Mouse (Mus musculus) limb, embryonic 14.5 days (tissue): ENCODE measurements around the gene Prex1. TPM values are rescaled to one million over a fixed set of nuclear protein-coding genes. Genes with fewer than 3 reads are reported as not detected.

Experiments used
- ATAC-seq: fragments of 200-750 bp; cut with Nextera tagmentation; 2 replicates; pipeline ENCODE4 v1.8.0; 2017; ENCODE audit warnings: low read depth, moderate number of reproducible peaks, moderate TSS enrichment; ENCODE audit not compliant: low FRiP score
- DNase-seq: peaks from one replicate; pipeline ENCODE4 v3.0.0-alpha.2; 2015; ENCODE audit warnings: low spot score
- H3K27ac ChIP-seq: fragments of 300-500 bp; sonication (generic); replicated peaks from 2 replicates; pipeline ENCODE4 v1.5.1; 2014; ENCODE audit warnings: low read depth, mild to moderate bottlenecking, low read length, moderate library complexity, mixed read lengths
- H3K27me3 ChIP-seq: fragments of 300-500 bp; sonication (generic); 2 replicates; pipeline ENCODE4 v1.6.1; 2014; ENCODE audit warnings: low read length, mixed read lengths; ENCODE audit not compliant: control insufficient read depth, insufficient read depth
- H3K36me3 ChIP-seq: fragments of 300-500 bp; sonication (generic); 2 replicates; pipeline ENCODE4 v1.6.1; 2014; ENCODE audit warnings: mild to moderate bottlenecking, low read length, moderate library complexity, mixed read lengths; ENCODE audit not compliant: control insufficient read depth, insufficient read depth
- H3K4me1 ChIP-seq: fragments of 300-500 bp; sonication (generic); 2 replicates; pipeline ENCODE4 v1.6.1; 2014; ENCODE audit warnings: antibody characterized with exemption, low read length, mixed read lengths; ENCODE audit not compliant: control insufficient read depth, insufficient read depth
- H3K4me2 ChIP-seq: fragments of 300-500 bp; sonication (generic); replicated peaks from 2 replicates; pipeline ENCODE4 v1.6.1; 2014; ENCODE audit warnings: low read depth, mild to moderate bottlenecking, low read length, moderate library complexity; ENCODE audit not compliant: severe bottlenecking
- H3K4me3 ChIP-seq: fragments of 300-500 bp; sonication (generic); replicated peaks from 2 replicates; pipeline ENCODE4 v1.5.1; 2014; ENCODE audit warnings: low read length
- H3K9ac ChIP-seq: fragments of 300-500 bp; sonication (generic); 2 replicates; pipeline ENCODE4 v1.6.1; 2014; ENCODE audit warnings: mild to moderate bottlenecking, low read depth, low read length, moderate library complexity; ENCODE audit not compliant: severe bottlenecking
- H3K9me3 ChIP-seq: fragments of 300-500 bp; sonication (generic); 2 replicates; pipeline ENCODE4 v1.6.1; 2016; ENCODE audit warnings: low read length; ENCODE audit not compliant: control insufficient read depth
- POLR2A ChIP-seq: fragments of 200-500 bp; IDR thresholded peaks from 2 replicates; pipeline ENCODE4 v1.8.0; 2012; ENCODE audit warnings: inconsistent platforms, mild to moderate bottlenecking, moderate library complexity, borderline replicate concordance; ENCODE audit not compliant: insufficient read depth, insufficient read length; ENCODE audit errors: extremely low read depth
- WGBS: fragments of 180-500 bp; shearing (Covaris S2); extraction: QIAGEN DNeasy Blood & Tissue Kit; methylation state at CpG from one replicate; pipeline ENCODE4 v1.1.7; 2014; 5-methylcytosine and 5-hydroxymethylcytosine counted together
- polyA plus RNA-seq, 2 experiments: library from polyadenylated mRNA; depleted of rRNA in 1 of 2; stranded (reverse) in 1 of 2; unstranded in 1 of 2; fragments of >200 nt; fragmentation: Nextera tagmentation in 1 of 2; extraction: Ambion mirVana in 1 of 2; gene quantifications; 2 replicates each; pipeline versions ENCODE4 v1.2.1 to v1.2.3; 2012 to 2014

The Prex1 gene
- polyA plus RNA-seq, 2 experiments = 20.1 to 27.9 TPM

DNA sequence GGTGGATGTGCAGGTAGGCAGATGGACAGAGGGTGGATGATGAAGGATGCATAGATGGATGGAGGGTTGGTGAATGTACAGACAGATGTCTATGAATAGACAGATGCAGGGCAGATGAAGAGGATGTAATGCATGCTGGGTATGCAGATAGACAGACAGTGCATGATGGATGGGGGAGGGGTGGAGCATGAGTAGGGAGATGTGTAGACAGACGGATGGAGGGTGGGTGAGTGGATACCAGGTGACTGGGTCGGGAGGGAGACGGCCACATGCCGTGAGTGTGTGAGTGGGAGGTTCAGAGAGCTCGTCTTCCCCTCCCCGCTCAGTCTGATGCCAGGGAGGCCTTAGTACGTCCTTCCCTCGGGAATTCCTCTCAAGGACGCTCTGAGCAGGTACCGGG is 134.3 kb downstream of the Prex1 start:
- Histone ChIP-seq H3K36me3 (peaks cover 33% of the 10 kb centered on the region), H3K9ac (no peak overlapping the region), H3K4me2 (no peak overlapping the region), H3K27me3 (no peaks in the 10 kb centered on the region), H3K4me3 (no peak overlapping the region), H3K9me3 (no peaks in the 10 kb centered on the region), H3K27ac (no peak overlapping the region), H3K4me1 (no peaks in the 10 kb centered on the region)
- no peak for TF ChIP-seq POLR2A
- DNase-seq (no peak), ATAC-seq (no peak)
- 78% methylated on average over 10 of the region's 10 CpGs for WGBS

GRCm38 (mm10) chr2:166575419-166575818 is 138.2 kb downstream of the Prex1 start:
- H3K4me3 ChIP-seq = no peak overlapping the region
- H3K9me3 ChIP-seq = no peaks in the 10 kb centered on the region
- H3K27ac ChIP-seq = no peak overlapping the region
- H3K27me3 ChIP-seq = no peaks in the 10 kb centered on the region
- H3K4me2 ChIP-seq = no peak overlapping the region
- H3K4me1 ChIP-seq = no peaks in the 10 kb centered on the region
- H3K36me3 ChIP-seq = peaks cover 39% of the 10 kb centered on the region
- TF ChIP-seq POLR2A = no peak
- 66% methylated on average over 14 of the region's 17 CpGs for WGBS
- no peak for ATAC-seq
- H3K9ac ChIP-seq = no peak overlapping the region
- DNase-seq = no peak

DNA sequence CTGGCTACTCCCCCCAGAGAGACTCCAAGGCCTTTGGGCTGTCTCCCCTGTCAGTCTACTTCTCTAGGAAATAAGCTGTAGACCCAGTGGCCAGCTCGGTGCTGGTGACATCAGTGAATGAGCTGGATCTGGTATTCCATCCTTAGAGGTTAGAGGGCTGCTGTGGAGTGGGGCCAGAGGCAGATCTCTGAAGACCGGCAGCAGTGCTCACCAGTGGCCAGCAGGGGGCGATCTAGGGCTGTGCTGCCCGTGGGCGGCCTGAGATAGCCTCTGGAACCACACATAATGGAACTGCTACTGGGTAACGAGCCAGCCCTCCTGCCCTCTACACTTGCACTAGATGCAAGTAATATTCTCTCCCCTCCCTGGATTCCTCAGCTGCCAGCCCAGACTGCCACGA is 138.7 kb downstream of the Prex1 start:
- DNase-seq (peak; percentile 57), ATAC-seq (no peak)
- no peaks in the 10 kb centered on the region for H3K4me1 ChIP-seq
- H3K9me3 ChIP-seq = no peaks in the 10 kb centered on the region
- H3K36me3 ChIP-seq = peaks cover 38% of the 10 kb centered on the region
- no peak for TF ChIP-seq POLR2A
- WGBS = 16% methylated on average over 7 of the region's 7 CpGs
- no peak overlapping the region for H3K27ac ChIP-seq
- H3K4me2 ChIP-seq = no peak overlapping the region
- H3K9ac ChIP-seq = no peak overlapping the region
- no peaks in the 10 kb centered on the region for H3K27me3 ChIP-seq
- no peak overlapping the region for H3K4me3 ChIP-seq

DNA sequence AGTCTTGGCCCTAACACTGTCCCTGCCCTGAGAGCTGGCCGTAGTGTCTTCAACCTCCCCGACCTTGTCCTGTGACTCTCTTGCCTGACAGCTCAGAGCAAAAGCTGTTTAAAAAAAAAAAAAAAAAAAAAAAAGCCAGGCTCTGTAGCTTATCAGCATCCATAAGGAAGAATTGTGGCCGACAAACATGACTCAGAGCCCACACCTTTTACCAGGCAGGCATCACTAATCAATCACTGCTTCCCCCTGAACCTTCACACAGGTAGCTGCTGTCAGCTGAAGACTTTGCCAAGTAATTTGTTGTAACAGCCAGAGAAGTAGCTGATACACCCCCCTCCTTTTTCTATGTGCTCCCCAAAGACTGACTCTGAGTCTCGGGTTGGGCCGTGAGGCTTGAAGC is 140.0 kb downstream of the Prex1 start:
- H3K9me3 ChIP-seq = no peaks in the 10 kb centered on the region
- ATAC-seq (no peak), DNase-seq (no peak)
- H3K27ac ChIP-seq = no peak overlapping the region
- no peak for TF ChIP-seq POLR2A
- WGBS = 86% methylated on average over 5 of the region's 5 CpGs
- no peaks in the 10 kb centered on the region for H3K4me1 ChIP-seq
- H3K4me2 ChIP-seq = no peak overlapping the region
- H3K36me3 ChIP-seq = peaks cover 40% of the 10 kb centered on the region
- no peak overlapping the region for H3K9ac ChIP-seq
- no peak overlapping the region for H3K4me3 ChIP-seq
- H3K27me3 ChIP-seq = no peaks in the 10 kb centered on the region

- Histone ChIP-seq H3K4me1 (no peaks in the 10 kb centered on the region), H3K4me3 (no peak overlapping the region), H3K9ac (no peak overlapping the region), H3K4me2 (no peak overlapping the region), H3K27me3 (no peaks in the 10 kb centered on the region), H3K36me3 (peaks cover 43% of the 10 kb centered on the region), H3K9me3 (no peaks in the 10 kb centered on the region), H3K27ac (no peak overlapping the region)
- DNase-seq (no peak), ATAC-seq (no peak)
- TF ChIP-seq POLR2A = no peak
- WGBS = 93% methylated on average over 3 of the region's 3 CpGs
These were observed 141.3 kb downstream of the Prex1 start for GRCm38 (mm10) chr2:166572297-166572696.

GRCm38 (mm10) chr2:166569182-166569581 is 144.4 kb downstream of the Prex1 start:
- TF ChIP-seq POLR2A = no peak
- Histone ChIP-seq H3K9ac (no peak overlapping the region), H3K9me3 (no peaks in the 10 kb centered on the region), H3K27me3 (no peaks in the 10 kb centered on the region), H3K4me2 (no peak overlapping the region), H3K27ac (no peak overlapping the region), H3K36me3 (peaks cover 38% of the 10 kb centered on the region), H3K4me3 (no peak overlapping the region), H3K4me1 (no peaks in the 10 kb centered on the region)
- 91% methylated on average over 9 of the region's 9 CpGs for WGBS
- DNase-seq = no peak
- no peak for ATAC-seq
